Mouse (Mus musculus) lung, postnatal 0 days (tissue): Measurements from ENCODE around the gene Nmur1. TPM values are rescaled to one million over a fixed set of nuclear protein-coding genes. Genes with fewer than 3 reads are reported as not detected.

Experiments
- ATAC-seq: fragments of 200-750 bp; cut with Nextera tagmentation; 2 replicates; pipeline ENCODE4 v1.8.0; 2017; ENCODE audit warnings: moderate library complexity
- DNase-seq: peaks from one replicate; pipeline ENCODE4 v3.0.0-alpha.2; 2016; ENCODE audit warnings: low spot score
- H3K27ac ChIP-seq: fragments of 300-500 bp; sonication (generic); 2 replicates; pipeline ENCODE4 v1.5.1; 2014; ENCODE audit warnings: antibody characterized with exemption, mild to moderate bottlenecking, low read length, mixed read lengths
- H3K27me3 ChIP-seq: fragments of 300-500 bp; sonication (generic); replicated peaks from 2 replicates; pipeline ENCODE4 v1.6.1; 2014; ENCODE audit warnings: low read length, mixed read lengths; ENCODE audit not compliant: insufficient read depth
- H3K36me3 ChIP-seq: fragments of 300-500 bp; sonication (generic); 2 replicates; pipeline ENCODE4 v1.6.1; 2014; ENCODE audit warnings: low read length, mixed read lengths; ENCODE audit not compliant: insufficient read depth
- H3K4me1 ChIP-seq: fragments of 300-500 bp; sonication (generic); 2 replicates; pipeline ENCODE4 v1.6.1; 2014; ENCODE audit warnings: antibody characterized with exemption, low read depth, low read length, mixed read lengths; ENCODE audit not compliant: insufficient read depth
- H3K4me2 ChIP-seq: fragments of 300-500 bp; sonication (generic); replicated peaks from 2 replicates; pipeline ENCODE4 v1.6.1; 2014; ENCODE audit warnings: low read depth, mild to moderate bottlenecking, low read length, moderate library complexity, mixed read lengths
- H3K4me3 ChIP-seq: fragments of 300-500 bp; sonication (generic); 2 replicates; pipeline ENCODE4 v1.5.1; 2014; ENCODE audit warnings: low read depth, low read length
- H3K9ac ChIP-seq: fragments of 300-500 bp; sonication (generic); replicated peaks from 2 replicates; pipeline ENCODE4 v1.6.1; 2014; ENCODE audit warnings: low read depth, mild to moderate bottlenecking
- H3K9me3 ChIP-seq: fragments of 300-500 bp; sonication (generic); 2 replicates; pipeline ENCODE4 v1.6.1; 2016; ENCODE audit warnings: low read length, mixed read lengths
- CTCF ChIP-seq: IDR thresholded peaks from 2 replicates; pipeline ENCODE4 v1.5.1; 2016; ENCODE audit warnings: antibody characterized with exemption, mild to moderate bottlenecking
- EP300 ChIP-seq: IDR thresholded peaks from 2 replicates; pipeline ENCODE4 v1.6.1; 2016; ENCODE audit warnings: antibody characterized with exemption, mild to moderate bottlenecking, control low read depth
- WGBS: fragments of 180-500 bp; shearing (Covaris S2); extraction: QIAGEN DNeasy Blood & Tissue Kit; methylation state at CpG from one replicate; pipeline ENCODE4 v1.1.7; 2014; 5-methylcytosine and 5-hydroxymethylcytosine counted together
- polyA plus RNA-seq: library from polyadenylated mRNA; unstranded; fragments of >200 nt; fragmentation: Nextera tagmentation; extraction: Ambion mirVana; gene quantifications from 2 replicates; pipeline ENCODE4 v1.2.1, GENCODE M21; 2015

The Nmur1 gene
- polyA plus RNA-seq, 1 experiment from 2014 or later = 2.1 TPM

DNA sequence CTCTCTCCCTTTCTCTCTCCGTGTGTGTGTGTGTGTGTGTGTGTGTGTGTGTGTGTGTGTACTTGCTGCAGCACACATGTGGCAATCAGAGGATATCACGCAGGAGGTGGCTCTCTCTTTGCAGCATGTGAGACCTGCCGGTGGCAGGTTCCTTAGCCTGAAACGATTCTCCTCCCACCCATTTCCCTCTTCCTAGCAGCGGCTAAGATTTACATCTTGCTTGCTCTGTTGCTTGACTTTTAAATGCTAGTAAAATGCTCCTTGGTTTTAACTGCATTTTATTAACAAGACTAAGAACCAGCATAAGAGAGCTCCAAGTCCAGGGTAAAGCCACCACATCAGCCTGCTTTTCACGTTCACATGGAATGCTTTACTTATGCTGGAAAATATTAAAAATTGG is 47.4 kb downstream of the Nmur1 start:
- Histone ChIP-seq H3K27me3 (no peaks in the 10 kb centered on the region), H3K4me1 (no peaks in the 10 kb centered on the region), H3K27ac (no peak overlapping the region), H3K4me3 (no peak overlapping the region), H3K4me2 (no peak overlapping the region), H3K9me3 (no peaks in the 10 kb centered on the region), H3K9ac (no peak overlapping the region), H3K36me3 (no peaks in the 10 kb centered on the region)
- no peak for ATAC-seq
- no peak for DNase-seq
- WGBS = 32% methylated on average over 5 of the region's 6 CpGs
- TF ChIP-seq EP300 (no peak), CTCF (no peak)

DNA sequence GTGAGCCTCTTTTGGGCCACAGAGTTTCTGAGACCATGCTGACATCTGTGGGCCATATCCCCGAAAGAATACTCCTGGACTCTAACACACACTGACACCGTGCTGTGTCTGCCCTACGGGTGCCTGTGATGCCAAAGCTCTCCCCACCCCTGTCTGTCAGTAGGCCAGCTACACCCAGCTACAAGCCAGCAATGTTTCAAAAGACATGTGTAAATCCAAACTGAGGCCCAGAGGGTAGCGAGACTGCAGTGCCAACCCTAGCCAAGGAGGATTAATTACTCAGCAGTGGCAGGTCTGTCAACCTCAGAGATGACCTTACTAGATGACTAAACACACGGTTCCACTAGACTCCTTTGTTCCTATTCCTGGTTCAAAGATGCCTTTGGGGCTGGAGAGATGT is 49.7 kb downstream of the Nmur1 start:
- Histone ChIP-seq H3K9me3 (no peaks in the 10 kb centered on the region), H3K27ac (no peak overlapping the region), H3K36me3 (no peaks in the 10 kb centered on the region), H3K4me3 (no peak overlapping the region), H3K27me3 (no peaks in the 10 kb centered on the region), H3K4me2 (no peak overlapping the region), H3K9ac (no peak overlapping the region), H3K4me1 (no peaks in the 10 kb centered on the region)
- ATAC-seq = no peak
- TF ChIP-seq EP300 (no peak), CTCF (no peak)
- no peak for DNase-seq
- 72% methylated on average over 5 of the region's 5 CpGs for WGBS

DNA sequence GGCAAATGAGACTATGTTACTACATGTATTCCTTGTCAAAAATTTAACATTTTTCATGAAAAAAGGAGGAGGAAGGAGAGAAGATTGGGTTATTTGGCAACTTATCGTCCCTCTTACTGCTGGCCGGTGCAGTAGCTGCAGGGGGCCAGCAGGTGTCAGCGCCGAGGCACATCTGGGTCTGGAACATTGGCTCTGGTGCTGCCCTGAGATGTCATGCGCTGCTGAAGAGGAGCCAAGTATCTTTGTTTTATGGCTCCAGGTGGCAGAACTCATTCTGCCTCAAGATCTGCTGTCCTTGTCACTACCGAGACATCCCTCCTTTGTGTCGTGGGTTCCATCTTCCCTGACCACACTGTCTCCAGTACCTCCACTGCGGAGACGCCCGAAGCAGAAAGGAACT is 54.0 kb downstream of the Nmur1 start:
- Histone ChIP-seq H3K4me2 (no peak overlapping the region), H3K27ac (no peak overlapping the region), H3K27me3 (no peaks in the 10 kb centered on the region), H3K9me3 (no peaks in the 10 kb centered on the region), H3K9ac (no peak overlapping the region), H3K4me1 (no peaks in the 10 kb centered on the region), H3K36me3 (no peaks in the 10 kb centered on the region), H3K4me3 (no peak overlapping the region)
- ATAC-seq (peak; percentile 57), DNase-seq (peak; percentile 73)
- TF ChIP-seq EP300 (no peak), CTCF (peak; percentile 94)
- 40% methylated on average over 10 of the region's 10 CpGs for WGBS

DNA sequence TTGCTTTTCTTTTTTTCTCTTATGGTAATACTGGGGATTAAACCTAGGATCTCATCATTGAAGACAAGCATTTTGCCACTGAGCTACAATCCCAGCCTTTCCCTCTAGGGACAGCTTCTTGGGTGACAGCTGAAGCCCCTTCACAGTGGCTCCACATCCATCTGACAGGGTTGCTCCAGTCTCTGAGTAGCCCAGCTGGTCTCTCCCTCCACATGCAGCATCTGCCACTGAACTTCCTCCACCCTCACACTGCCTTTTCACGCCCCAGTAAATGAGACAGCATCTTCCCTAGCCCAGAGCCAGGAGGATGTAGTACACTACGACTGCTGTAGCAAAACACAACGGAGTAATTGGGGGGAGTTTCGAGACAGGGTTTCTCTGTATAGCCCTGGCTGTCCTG is 57.9 kb downstream of the Nmur1 start:
- Histone ChIP-seq H3K9me3 (no peaks in the 10 kb centered on the region), H3K4me1 (no peaks in the 10 kb centered on the region), H3K9ac (no peak overlapping the region), H3K4me2 (no peak overlapping the region), H3K36me3 (no peaks in the 10 kb centered on the region), H3K27ac (no peak overlapping the region), H3K27me3 (no peaks in the 10 kb centered on the region), H3K4me3 (no peak overlapping the region)
- no peak for TF ChIP-seq CTCF
- TF ChIP-seq EP300 = no peak
- DNase-seq (no peak), ATAC-seq (no peak)
- 67% methylated on average over 4 of the region's 4 CpGs for WGBS

DNA sequence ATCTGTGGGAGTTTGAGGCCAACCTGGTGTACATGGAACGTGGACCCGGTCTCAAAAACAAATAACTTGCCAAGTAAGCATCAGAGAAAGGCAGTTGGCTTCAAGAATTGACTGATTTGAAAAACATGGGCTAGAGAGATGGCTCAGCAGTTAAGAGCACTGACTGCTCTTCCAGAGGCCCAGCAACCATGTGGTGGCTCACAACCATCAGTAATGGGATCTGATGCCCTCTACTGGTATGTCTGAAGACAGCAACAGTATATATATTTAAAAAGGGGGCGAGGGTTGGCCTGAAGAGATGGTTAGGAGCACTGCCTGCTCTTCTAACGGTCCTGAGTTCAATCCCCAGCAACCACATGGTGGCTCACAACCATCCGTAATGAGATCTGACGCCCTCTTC is 62.4 kb downstream of the Nmur1 start:
- TF ChIP-seq CTCF (peak; percentile 70), EP300 (no peak)
- 14% methylated on average over 6 of the region's 6 CpGs for WGBS
- no peak overlapping the region for H3K27ac ChIP-seq
- H3K4me2 ChIP-seq = no peak overlapping the region
- DNase-seq = peak; percentile 57
- no peak overlapping the region for H3K9ac ChIP-seq
- no peak overlapping the region for H3K4me3 ChIP-seq
- no peaks in the 10 kb centered on the region for H3K9me3 ChIP-seq
- no peak for ATAC-seq
- no peaks in the 10 kb centered on the region for H3K27me3 ChIP-seq
- no peaks in the 10 kb centered on the region for H3K4me1 ChIP-seq
- no peaks in the 10 kb centered on the region for H3K36me3 ChIP-seq

DNA sequence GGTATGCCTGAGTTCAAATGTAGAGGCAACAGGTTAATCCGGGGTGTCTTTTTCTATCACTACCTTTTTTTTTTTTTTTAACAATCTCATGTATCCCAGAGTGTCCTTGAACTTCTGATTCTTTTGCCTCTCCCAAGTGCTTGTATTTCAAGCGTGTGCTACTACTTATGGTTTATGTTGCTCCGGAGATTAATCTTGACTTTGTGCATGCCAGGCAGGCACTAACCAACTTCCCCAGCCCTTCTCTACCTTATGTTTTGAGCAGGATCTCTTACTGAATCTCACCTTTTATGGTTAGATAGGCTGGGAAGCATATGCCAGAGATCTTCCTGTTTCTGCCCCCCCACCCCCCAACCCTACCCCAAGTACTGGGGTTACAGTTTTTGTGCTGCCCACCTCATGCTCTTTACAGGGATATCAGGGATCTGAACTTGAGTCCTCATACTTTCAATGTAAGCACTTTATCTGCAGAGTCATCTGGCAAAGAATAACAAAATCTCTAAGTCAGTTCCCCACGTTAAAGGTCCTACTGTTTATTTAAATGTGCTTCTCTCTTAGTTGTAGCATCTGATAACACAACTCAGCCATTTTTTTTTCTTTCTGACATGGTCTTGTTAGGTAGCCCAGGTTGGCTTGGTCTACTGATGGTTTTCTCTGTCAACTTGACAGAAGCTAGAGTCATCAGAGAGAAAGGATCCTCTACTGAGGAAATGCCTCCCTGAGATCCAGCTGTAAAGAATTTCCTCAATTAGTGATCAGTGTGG is 64.0 kb downstream of the Nmur1 start:
- no peaks in the 10 kb centered on the region for H3K9me3 ChIP-seq
- no peak for DNase-seq
- H3K4me2 ChIP-seq = no peak overlapping the region
- H3K27ac ChIP-seq = no peak overlapping the region
- TF ChIP-seq CTCF = no peak
- no peak for TF ChIP-seq EP300
- H3K36me3 ChIP-seq = 0 out of 2 replicates have a peak, but pooled peaks cover under 1% of the 10 kb centered on the region
- no peak overlapping the region for H3K4me3 ChIP-seq
- no peak for ATAC-seq
- H3K27me3 ChIP-seq = no peaks in the 10 kb centered on the region
- H3K9ac ChIP-seq = no peak overlapping the region
- 64% methylated on average over 4 of the region's 4 CpGs for WGBS
- H3K4me1 ChIP-seq = no peaks in the 10 kb centered on the region; the same call in 1 of the 2 replicates
